Mouse (Mus musculus): ENCODE measurements around the gene Sobp.

Gene Sobp

GRCm38 (mm10) chr10:43087421-43087820 is 86.9 kb downstream of the Sobp start:
- 61% methylated on average over 2 of the region's 2 CpGs for WGBS

GRCm38 (mm10) chr10:43086888-43087287 is 87.4 kb downstream of the Sobp start:
- WGBS = 89% methylated on average over 6 of the region's 6 CpGs

GRCm38 (mm10) chr10:43084087-43084366 is 90.3 kb downstream of the Sobp start:
- 58% methylated on average over 6 of the region's 6 CpGs for WGBS

DNA sequence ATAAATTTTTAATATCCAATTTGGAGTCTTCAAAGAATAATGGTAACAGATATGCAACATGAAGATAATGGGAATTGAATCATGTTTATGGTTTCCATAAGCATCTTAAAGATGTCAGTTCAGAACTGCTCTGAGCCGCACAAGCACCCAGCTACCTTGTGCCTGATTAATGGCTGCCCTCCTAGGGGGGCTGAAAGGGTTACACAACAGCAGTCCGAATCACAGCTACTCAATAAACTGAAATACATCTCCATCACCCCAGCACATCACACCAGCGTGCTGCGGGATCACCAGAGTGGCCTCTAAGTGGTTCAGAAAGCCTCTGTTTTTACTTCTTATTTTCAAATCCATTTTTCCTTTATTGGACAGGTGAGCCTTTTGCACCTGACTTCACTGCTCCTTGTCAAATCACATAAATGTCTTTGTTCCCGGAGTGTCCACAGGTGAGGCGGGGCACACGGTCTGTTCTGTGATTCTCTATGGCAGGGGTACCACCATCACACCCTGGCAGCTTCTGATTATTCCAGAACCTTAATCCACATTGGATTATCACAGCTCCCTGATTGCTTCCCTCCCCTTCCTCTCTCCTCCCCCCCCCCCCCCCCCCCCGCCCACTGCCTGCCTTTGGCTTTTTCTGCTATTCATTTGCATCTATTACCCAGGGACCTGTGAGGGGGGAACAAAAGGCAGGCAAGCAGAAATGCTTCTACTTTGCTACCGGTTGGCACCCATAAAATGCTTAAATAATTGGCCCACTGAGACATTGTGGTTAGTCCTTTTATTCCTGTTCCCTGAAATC is 90.8 kb downstream of the Sobp start:
- WGBS = 67% methylated on average over 9 of the region's 9 CpGs

GRCm38 (mm10) chr10:43081316-43081715 is 93.0 kb downstream of the Sobp start:
- WGBS = 35% methylated on average over 3 of the region's 3 CpGs

DNA sequence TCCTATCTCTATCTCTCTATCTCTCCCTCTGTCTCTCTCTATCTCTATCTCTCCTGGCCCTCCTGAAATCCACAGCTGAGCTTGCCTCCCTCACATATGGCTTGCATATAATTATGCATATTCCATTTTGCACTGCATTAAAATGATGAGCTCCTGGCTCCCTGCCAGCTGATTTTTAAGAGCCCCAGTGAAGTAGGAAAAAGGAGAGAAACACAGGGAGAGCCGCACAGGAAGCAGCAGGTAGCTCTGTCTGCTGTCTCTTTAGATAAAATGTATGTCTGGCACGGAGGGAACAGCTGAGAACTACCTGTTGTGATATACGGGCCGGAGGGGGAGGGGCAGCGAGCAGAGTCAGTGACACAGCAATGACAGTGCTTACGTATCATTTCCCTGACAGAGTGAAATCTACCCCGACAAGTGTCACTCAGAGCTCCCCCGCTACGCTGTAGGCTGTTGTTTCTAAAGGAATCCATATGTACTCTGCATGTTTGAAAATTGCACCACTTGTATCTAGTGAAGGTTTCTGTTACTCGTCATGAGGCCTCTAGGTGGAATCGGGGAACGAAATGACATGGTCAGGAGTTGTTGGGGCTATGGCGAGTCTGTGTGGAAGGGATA is 98.7 kb downstream of the Sobp start:
- WGBS = 52% methylated on average over 13 of the region's 13 CpGs

DNA sequence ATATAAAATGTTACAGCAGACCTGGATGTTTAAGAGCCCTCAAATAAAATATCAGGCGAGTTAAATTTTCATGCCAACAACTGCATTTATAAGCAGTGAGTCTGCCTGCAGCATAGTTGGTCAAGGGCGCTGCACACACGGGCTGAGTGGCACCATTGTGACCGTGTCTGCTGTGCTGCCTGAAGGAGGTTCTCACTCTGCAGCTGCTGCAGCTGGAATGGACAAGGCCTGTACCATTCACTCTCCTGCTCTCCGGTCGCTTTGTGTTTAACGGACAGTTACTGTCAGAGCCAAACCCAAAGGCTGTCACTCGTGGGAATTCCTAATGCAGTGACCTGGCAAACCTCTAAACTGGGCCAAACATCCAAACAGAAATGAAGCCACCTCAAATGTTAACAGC is 101.0 kb downstream of the Sobp start:
- 57% methylated on average over 8 of the region's 8 CpGs for WGBS

DNA sequence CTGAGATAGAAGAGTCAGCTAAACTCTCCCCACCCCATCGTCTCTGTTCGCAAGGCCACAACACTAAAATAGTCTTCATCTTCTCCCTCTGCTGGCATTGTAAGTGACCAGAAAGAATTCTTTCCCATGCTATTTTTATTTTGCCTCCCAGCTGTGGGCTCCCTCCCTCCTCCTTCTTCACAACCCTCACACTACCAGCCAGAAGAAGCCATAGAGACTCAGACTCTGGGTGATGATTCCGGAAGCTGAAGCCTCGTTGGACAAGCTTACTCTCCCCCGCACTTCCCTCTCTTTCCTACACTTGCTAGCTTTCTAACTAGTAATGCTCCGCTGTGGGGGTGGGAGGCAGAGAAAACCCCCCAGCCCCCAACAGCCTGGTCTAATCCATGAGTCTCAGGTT is 103.4 kb downstream of the Sobp start:
- 41% methylated on average over 6 of the region's 6 CpGs for WGBS

DNA sequence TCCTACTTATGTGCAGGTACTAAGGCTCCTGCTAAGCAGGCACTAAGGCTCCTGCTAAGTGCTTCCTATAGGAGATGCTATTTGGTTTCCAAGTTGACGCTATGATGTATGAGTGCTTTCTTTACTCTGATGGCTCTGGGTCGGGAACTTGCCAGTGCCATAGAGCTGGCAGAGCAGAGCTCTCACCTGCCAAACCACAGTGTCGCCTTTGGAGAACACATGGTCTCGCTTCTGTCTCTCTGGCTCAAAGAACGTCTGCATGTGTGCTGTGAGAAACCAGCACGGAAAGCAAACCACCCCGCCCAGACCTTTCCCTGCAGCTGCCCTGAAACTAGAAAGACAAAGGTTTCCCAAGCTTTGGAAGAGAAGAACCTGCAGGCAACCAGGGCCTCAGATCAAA is 109.0 kb downstream of the Sobp start:
- 76% methylated on average over 7 of the region's 7 CpGs for WGBS

DNA sequence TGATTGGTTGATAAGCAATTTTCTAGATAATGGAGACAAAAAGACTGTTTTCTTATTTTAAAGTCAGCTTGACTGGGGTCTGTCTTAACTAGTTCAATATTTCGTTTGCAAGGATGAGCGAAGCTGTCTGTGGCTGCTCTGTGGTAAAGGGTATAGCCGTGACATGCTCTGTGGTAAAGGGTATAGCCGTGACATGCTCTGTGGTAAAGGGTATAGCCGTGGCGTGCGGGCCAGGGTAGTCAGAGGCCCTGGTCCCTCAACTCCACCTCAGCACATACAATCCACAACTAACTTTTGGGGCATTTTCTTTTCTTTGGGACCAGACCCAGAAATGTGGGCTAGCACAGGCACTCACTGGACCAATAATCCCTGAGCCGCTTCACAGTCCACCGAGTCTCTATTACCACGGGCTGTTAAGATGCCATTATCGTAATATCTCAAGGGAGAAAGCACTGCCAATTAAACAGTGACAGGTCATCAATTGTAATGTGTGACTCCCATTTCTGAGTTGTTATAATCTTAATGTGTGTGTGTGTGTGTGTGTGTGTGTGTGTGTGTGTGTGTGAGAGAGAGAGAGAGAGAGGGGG is 112.7 kb downstream of the Sobp start:
- WGBS = 94% methylated on average over 11 of the region's 11 CpGs

GRCm38 (mm10) chr10:43055405-43055804 is 118.9 kb downstream of the Sobp start:
- WGBS = 75% methylated on average over 2 of the region's 2 CpGs

- WGBS = 56% methylated on average over 8 of the region's 8 CpGs
These were observed 119.6 kb downstream of the Sobp start for GRCm38 (mm10) chr10:43054776-43055175.

DNA sequence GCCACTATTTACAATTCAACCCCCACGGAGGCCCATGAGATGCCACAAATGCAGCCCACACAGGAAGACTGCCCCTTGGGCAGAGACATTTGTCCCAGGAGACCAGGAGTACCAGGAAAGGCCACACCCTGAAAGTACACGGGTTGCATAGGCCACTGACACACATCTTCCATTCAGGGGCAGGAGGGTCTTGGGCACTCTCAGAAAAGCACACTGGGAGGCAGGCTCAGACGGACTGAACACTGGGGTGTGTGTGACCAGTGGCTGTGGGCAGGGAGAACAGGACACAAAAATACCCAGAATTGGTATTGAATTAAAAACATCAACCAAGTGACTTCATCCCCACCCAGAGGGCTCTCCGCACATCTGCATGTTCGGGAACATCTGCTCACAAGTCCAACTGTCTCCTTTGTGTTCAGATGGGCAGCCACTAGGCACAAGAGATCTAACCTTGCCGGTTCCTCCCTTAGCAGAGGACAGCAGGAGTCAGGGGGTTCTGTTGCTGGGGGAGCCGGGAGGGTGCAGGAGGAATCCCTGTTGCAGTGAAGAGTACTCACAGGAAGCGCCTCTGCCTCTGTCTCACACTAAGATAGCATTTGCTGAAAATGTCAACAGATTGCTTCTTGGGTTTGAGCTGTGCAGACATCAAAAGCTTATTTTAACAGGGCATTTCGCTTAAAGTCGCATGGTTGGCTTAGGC is 120.3 kb downstream of the Sobp start:
- 61% methylated on average over 10 of the region's 10 CpGs for WGBS

DNA sequence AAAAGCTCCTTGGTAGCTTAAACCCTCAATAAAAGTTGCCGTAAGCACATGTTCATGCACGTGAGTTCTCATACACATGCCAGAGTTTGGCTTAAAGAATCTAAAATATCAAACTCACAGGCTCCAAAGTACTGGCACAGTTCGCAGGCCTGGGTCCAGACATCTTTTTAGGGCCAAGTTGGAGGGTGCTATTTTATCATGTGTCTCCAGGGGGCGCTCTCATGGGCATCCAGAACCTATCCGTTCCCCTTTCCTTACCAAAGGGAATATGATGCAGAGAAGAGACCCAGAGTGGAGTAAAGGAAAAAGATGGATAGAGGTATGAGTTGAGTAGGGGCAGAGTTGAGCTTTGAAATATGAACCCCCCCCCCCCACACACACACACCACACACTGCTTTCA is 121.9 kb downstream of the Sobp start:
- 46% methylated on average over 5 of the region's 5 CpGs for WGBS

DNA sequence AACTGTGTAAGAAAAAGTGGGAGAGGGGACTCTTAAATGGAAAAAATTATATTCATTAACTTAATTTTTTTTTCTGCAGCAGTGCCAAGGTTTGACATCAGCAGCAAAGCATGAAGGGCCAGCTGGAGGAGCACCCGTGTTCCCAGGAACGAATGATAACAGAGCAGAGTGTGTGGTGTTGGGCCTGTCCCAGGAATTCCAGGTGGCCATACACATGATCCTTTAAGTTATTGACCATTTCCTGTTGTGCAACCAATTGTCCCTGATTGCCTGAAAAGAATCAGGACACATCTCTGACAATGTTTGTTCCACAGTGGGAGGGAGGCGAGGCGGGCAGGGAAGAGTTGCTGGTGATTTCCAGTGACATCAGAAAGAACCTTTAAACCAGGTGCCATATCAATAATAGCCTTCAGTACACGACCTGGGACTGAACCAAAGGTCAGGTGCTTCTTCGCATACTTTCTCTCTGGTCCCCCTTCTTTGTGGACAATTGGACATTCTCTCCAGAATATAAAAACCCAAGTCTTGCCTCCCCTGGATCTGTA is 126.5 kb downstream of the Sobp start:
- WGBS = 69% methylated on average over 6 of the region's 6 CpGs

GRCm38 (mm10) chr10:43043351-43044209 is 130.8 kb downstream of the Sobp start:
- WGBS = 41% methylated on average over 7 of the region's 7 CpGs

GRCm38 (mm10) chr10:43042591-43043327 is 131.6 kb downstream of the Sobp start:
- 47% methylated on average over 10 of the region's 10 CpGs for WGBS

- 86% methylated on average over 3 of the region's 3 CpGs for WGBS
These were observed 132.5 kb downstream of the Sobp start for GRCm38 (mm10) chr10:43041794-43042193.

- WGBS = 63% methylated on average over 7 of the region's 7 CpGs
These were observed 136.9 kb downstream of the Sobp start for GRCm38 (mm10) chr10:43037455-43037793.

DNA sequence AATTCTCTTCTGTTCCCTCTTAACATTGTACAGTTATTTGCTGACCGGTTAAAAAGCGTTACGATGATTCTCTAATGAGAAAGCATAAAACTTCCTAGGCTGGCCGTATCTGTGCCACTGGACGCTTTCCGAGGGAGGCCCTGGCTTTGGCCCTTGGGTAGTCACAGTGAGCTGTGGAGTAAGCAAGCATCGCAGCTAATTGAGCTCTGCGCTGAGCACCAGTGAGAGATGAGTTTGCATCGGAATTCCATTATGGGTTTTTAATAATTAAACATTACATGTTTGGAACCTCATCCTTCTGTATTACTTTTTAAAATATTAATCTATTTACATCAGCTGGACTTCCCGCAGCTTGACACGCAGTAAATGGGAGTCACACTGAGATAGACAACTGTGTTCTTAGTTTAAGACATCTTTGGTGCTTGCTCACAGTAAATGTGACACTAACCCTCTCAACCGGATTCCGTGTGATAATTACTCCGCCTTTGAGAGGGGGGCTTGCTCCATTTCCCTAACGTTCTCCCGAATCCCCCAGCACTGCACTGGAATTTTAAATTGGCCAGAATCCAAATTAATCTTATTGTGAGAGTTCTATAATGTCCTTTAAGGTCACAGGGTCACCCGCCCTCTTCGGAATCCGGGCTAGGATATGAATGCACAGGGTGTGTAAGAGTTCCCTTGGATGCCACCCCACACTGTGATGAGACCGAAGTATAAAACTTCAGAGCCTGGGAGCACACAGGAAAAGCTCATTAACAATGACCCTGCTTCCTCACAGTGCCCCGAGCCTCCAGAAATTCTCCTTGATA is 137.5 kb downstream of the Sobp start:
- WGBS = 74% methylated on average over 21 of the region's 21 CpGs
